Mouse (Mus musculus): Measurements from ENCODE around the gene Rnf217. TPM values are rescaled to one million over a fixed set of nuclear protein-coding genes. Genes with fewer than 3 reads are reported as not detected.

Rnf217 gene
- polyA plus RNA-seq, 1 experiment from 2014 or later = 4.2 TPM

DNA sequence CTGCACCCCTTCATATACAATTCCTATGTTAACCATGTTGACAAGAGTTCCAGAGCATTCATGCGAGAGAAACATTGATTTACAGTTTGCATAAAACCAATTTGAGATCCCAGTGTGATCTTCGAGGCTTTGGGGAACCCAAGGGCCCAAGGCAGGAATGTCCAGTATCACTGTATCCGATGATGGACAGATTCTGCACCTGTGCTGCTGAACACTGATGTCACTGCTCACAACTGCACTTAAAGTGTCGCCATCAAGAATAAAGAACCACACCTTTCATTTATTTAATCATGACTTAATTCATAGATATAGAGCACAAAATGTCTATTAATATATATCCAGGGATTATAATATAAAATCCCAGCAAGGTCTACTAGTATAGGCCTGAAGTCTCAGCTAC lies 28.3 kb downstream of the Rnf217 start:
- H3K9me3 ChIP-seq (ENCODE audit: control insufficient read depth, low read length) = no peaks in the 10 kb centered on the region
- no peak overlapping the region for H3K4me3 ChIP-seq (ENCODE audit: low read depth, low read length)
- H3K4me1 ChIP-seq (ENCODE audit: control insufficient read depth, insufficient read depth, low read length) = no peaks in the 10 kb centered on the region
- no peak for ATAC-seq (ENCODE audit: low read depth)
- no peak overlapping the region for H3K4me2 ChIP-seq (ENCODE audit: low read depth, low read length)
- no peaks in the 10 kb centered on the region for H3K27me3 ChIP-seq (ENCODE audit: control insufficient read depth, insufficient read depth, low read length)
- WGBS = 93% methylated on average over 4 of the region's 4 CpGs
- H3K36me3 ChIP-seq (ENCODE audit: control insufficient read depth, insufficient read depth, low read length) = no peaks in the 10 kb centered on the region
- no peak overlapping the region for H3K27ac ChIP-seq (ENCODE audit: low read depth, low read length)
- no peak overlapping the region for H3K9ac ChIP-seq (replicated peaks; ENCODE audit: low read depth, low read length)

DNA sequence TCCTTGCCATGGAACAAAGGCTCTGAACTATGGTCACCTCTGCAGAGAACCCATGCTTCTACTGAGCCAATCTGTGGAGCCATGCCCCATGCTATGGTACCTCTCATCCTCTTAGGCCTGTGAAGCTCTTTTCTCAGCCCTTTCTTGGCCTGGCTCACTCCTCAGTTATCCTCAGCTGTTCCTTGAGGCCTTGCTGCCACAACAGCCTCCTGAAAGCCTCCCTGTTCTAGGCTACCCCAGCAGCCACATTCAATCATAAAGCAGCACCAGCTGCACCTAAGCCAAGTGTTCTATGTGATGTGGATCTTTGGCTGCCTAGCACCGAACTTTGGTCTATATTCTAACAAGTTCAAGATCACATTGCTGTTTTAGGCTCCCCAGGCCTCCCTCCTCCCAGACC lies 28.9 kb downstream of the Rnf217 start:
- WGBS = 87% methylated on average over 1 of the region's 1 CpGs
- Histone ChIP-seq H3K9me3 (ENCODE audit: control insufficient read depth, low read length) (no peaks in the 10 kb centered on the region), H3K9ac (replicated peaks; ENCODE audit: low read depth, low read length) (no peak overlapping the region), H3K4me1 (ENCODE audit: control insufficient read depth, insufficient read depth, low read length) (no peaks in the 10 kb centered on the region), H3K27ac (ENCODE audit: low read depth, low read length) (no peak overlapping the region), H3K27me3 (ENCODE audit: control insufficient read depth, insufficient read depth, low read length) (no peaks in the 10 kb centered on the region), H3K36me3 (ENCODE audit: control insufficient read depth, insufficient read depth, low read length) (no peaks in the 10 kb centered on the region), H3K4me3 (ENCODE audit: low read depth, low read length) (no peak overlapping the region), H3K4me2 (ENCODE audit: low read depth, low read length) (no peak overlapping the region)
- no peak for ATAC-seq (ENCODE audit: low read depth)

DNA sequence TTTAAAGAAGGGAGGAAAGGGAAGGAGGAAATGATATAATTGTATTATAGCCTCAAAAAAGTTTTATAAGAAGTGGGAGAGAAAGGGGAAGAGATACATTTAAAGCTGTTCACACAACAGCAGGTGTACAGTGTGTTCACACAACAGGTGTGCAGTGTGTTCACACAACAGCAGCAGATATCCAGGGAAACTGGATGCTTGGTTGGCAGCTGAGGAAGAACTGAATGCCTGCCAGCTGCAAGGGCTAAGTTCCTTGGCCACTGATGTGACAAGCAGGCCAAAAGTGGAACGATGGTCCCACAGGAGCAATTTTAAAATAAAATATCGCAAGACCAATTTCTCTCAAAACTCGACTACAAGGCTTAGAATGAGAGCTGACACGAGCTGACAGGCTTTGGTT lies 35.7 kb downstream of the Rnf217 start:
- Histone ChIP-seq H3K9ac (replicated peaks; ENCODE audit: low read depth, low read length) (no peak overlapping the region), H3K27ac (ENCODE audit: low read depth, low read length) (no peak overlapping the region), H3K4me1 (ENCODE audit: control insufficient read depth, insufficient read depth, low read length) (no peaks in the 10 kb centered on the region), H3K9me3 (ENCODE audit: control insufficient read depth, low read length) (no peaks in the 10 kb centered on the region), H3K36me3 (ENCODE audit: control insufficient read depth, insufficient read depth, low read length) (no peaks in the 10 kb centered on the region), H3K27me3 (ENCODE audit: control insufficient read depth, insufficient read depth, low read length) (no peaks in the 10 kb centered on the region), H3K4me3 (ENCODE audit: low read depth, low read length) (no peak overlapping the region), H3K4me2 (ENCODE audit: low read depth, low read length) (no peak overlapping the region)
- no peak for ATAC-seq (ENCODE audit: low read depth)
- WGBS = 90% methylated on average over 4 of the region's 4 CpGs

DNA sequence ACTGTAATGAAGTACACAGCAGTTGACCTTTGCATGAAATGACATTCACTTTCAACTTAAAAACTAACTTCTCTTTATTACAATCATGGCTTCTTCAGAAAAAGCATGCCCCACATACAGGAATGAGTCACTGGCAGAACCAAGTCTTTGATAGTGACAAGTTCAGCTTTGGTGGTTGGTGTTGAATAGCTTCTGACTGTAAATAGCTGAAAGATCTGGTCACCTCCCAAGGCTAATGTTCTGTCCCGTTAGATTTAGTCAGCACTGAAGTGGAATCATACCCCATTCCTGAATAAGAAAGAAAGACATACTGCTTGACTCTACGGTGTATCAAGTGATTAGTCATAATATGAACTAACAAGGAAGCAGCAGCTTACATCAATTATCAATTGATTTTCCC lies 51.7 kb downstream of the Rnf217 start:
- Histone ChIP-seq H3K4me2 (ENCODE audit: low read depth, low read length) (no peak overlapping the region), H3K36me3 (ENCODE audit: control insufficient read depth, insufficient read depth, low read length) (no peaks in the 10 kb centered on the region), H3K9ac (replicated peaks; ENCODE audit: low read depth, low read length) (no peak overlapping the region), H3K27ac (ENCODE audit: low read depth, low read length) (no peak overlapping the region), H3K4me1 (ENCODE audit: control insufficient read depth, insufficient read depth, low read length) (no peaks in the 10 kb centered on the region), H3K9me3 (ENCODE audit: control insufficient read depth, low read length) (no peaks in the 10 kb centered on the region), H3K27me3 (ENCODE audit: control insufficient read depth, insufficient read depth, low read length) (no peaks in the 10 kb centered on the region), H3K4me3 (ENCODE audit: low read depth, low read length) (no peak overlapping the region)
- WGBS = 86% methylated on average over 2 of the region's 2 CpGs
- ATAC-seq (ENCODE audit: low read depth) = no peak

DNA sequence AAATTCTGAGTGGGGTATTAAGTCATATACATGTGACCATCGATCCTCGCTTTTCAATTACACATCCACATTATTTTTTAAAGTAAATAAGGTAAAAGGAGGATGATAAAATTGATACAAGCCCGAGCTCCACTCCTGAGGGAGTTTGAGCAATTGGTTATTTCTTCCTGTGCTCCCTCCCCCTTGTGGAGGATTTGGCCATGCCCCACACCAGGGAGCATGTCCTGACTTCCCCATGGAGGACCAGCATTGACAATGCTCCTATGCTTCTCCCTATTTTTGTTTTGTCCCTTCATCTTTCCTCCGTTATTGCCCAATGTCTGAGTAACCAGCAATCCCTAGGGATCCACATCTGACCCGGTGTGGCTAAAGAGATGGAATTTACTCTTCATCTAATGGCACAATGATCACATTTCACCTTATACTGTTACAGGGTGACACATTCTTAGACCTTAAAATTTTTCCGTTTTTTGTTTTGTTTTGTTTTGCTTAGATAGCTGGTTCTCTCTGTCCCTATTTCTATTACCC lies 53.5 kb downstream of the Rnf217 start:
- Histone ChIP-seq H3K4me1 (ENCODE audit: control insufficient read depth, insufficient read depth, low read length) (0 out of 2 replicates have a peak, but pooled peaks cover 2% of the 10 kb centered on the region), H3K9me3 (ENCODE audit: control insufficient read depth, low read length) (no peaks in the 10 kb centered on the region), H3K4me2 (ENCODE audit: low read depth, low read length) (no peak overlapping the region), H3K27ac (ENCODE audit: low read depth, low read length) (no peak overlapping the region), H3K27me3 (ENCODE audit: control insufficient read depth, insufficient read depth, low read length) (no peaks in the 10 kb centered on the region), H3K4me3 (ENCODE audit: low read depth, low read length) (no peak overlapping the region), H3K9ac (replicated peaks; ENCODE audit: low read depth, low read length) (no peak overlapping the region), H3K36me3 (ENCODE audit: control insufficient read depth, insufficient read depth, low read length) (no peaks in the 10 kb centered on the region)
- WGBS = 90% methylated on average over 6 of the region's 6 CpGs
- ATAC-seq (ENCODE audit: low read depth) = no peak

DNA sequence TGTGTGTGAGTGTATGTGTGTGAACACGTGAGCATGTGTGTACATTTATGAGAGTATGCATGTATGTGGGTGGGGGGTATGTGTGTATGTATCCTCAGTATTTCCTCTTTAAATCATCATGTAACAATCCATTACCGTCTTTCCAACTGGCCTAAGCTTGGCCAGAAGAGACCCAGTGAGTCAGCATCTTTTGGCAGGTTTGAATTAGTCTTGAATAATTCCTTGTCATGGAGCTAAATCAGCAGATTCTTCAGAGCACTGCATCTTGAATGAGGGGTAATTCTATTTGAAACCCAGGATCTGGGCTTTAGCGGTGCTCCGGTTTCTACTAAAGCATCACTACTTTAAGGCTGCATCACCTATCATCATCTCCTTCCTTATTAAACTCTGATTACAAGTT lies 55.7 kb downstream of the Rnf217 start:
- Histone ChIP-seq H3K4me2 (ENCODE audit: low read depth, low read length) (no peak overlapping the region), H3K4me3 (ENCODE audit: low read depth, low read length) (no peak overlapping the region), H3K27me3 (ENCODE audit: control insufficient read depth, insufficient read depth, low read length) (no peaks in the 10 kb centered on the region), H3K9me3 (ENCODE audit: control insufficient read depth, low read length) (no peaks in the 10 kb centered on the region), H3K36me3 (ENCODE audit: control insufficient read depth, insufficient read depth, low read length) (no peaks in the 10 kb centered on the region), H3K27ac (ENCODE audit: low read depth, low read length) (no peak overlapping the region), H3K9ac (replicated peaks; ENCODE audit: low read depth, low read length) (no peak overlapping the region), H3K4me1 (ENCODE audit: control insufficient read depth, insufficient read depth, low read length) (0 out of 2 replicates have a peak, but pooled peaks cover 2% of the 10 kb centered on the region)
- 83% methylated on average over 4 of the region's 4 CpGs for WGBS
- no peak for ATAC-seq (ENCODE audit: low read depth)

DNA sequence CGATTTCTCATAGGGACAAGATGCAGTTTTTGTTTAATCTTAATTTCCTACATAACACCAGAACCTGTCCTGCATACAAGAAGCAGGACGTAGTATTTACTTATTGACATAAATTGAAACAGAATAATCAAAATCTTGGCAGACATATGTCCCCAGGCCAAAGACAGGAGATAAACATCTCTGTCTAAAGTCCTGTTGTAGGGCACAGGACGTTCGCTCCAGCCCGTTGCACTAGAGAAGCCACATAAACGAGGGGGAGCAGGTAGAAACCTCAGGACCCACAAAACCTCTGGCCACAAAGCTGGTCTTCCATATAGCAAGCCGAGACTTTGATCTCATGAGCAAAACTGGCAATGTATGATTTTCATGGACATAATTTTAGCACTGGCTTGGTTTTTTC lies 57.1 kb downstream of the Rnf217 start:
- Histone ChIP-seq H3K4me3 (ENCODE audit: low read depth, low read length) (no peak overlapping the region), H3K27ac (ENCODE audit: low read depth, low read length) (peak overlapping the region; percentile 11; the same call in 1 of the 2 replicates)
- 79% methylated on average over 7 of the region's 7 CpGs for WGBS

DNA sequence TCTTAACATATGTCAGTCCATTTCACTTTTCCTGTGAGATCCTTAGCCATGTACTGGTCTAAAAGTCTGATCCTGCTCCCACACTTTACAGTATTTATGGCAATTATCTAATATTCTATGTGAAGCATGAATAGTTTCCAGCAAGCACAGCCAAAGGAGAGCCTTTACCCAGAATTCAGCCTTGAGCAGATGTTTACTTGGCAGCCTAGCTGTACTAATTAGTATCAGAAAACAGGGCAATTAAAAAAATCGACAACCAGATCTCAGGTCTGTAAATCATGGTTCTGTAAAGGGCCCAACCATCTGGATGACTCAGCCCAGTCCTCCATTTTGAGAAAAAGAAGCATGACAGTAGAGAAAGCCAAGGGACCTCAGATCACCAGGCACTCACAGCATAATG lies 57.6 kb downstream of the Rnf217 start:
- 0 out of 2 replicates have a peak, but pooled peaks cover 2% of the 10 kb centered on the region for H3K4me1 ChIP-seq (ENCODE audit: control insufficient read depth, insufficient read depth, low read length)
- H3K4me2 ChIP-seq (ENCODE audit: low read depth, low read length) = no peak overlapping the region
- H3K36me3 ChIP-seq (ENCODE audit: control insufficient read depth, insufficient read depth, low read length) = no peaks in the 10 kb centered on the region
- H3K27ac ChIP-seq (ENCODE audit: low read depth, low read length) = peak overlapping the region; percentile 11; the same call in 1 of the 2 replicates
- H3K9ac ChIP-seq (replicated peaks; ENCODE audit: low read depth, low read length) = no peak overlapping the region
- WGBS = 26% methylated on average over 1 of the region's 1 CpGs
- ATAC-seq (ENCODE audit: low read depth) = peak; percentile 68
- H3K4me3 ChIP-seq (ENCODE audit: low read depth, low read length) = no peak overlapping the region
- no peaks in the 10 kb centered on the region for H3K9me3 ChIP-seq (ENCODE audit: control insufficient read depth, low read length)
- no peaks in the 10 kb centered on the region for H3K27me3 ChIP-seq (ENCODE audit: control insufficient read depth, insufficient read depth, low read length)

More for the DNA sequence above, 57.1 kb downstream of the Rnf217 start:
- Histone ChIP-seq H3K9ac (replicated peaks; ENCODE audit: low read depth, low read length) (no peak overlapping the region), H3K27me3 (ENCODE audit: control insufficient read depth, insufficient read depth, low read length) (no peaks in the 10 kb centered on the region), H3K9me3 (ENCODE audit: control insufficient read depth, low read length) (no peaks in the 10 kb centered on the region), H3K36me3 (ENCODE audit: control insufficient read depth, insufficient read depth, low read length) (no peaks in the 10 kb centered on the region), H3K4me2 (ENCODE audit: low read depth, low read length) (no peak overlapping the region), H3K4me1 (ENCODE audit: control insufficient read depth, insufficient read depth, low read length) (0 out of 2 replicates have a peak, but pooled peaks cover 2% of the 10 kb centered on the region)
- no peak for ATAC-seq (ENCODE audit: low read depth)

DNA sequence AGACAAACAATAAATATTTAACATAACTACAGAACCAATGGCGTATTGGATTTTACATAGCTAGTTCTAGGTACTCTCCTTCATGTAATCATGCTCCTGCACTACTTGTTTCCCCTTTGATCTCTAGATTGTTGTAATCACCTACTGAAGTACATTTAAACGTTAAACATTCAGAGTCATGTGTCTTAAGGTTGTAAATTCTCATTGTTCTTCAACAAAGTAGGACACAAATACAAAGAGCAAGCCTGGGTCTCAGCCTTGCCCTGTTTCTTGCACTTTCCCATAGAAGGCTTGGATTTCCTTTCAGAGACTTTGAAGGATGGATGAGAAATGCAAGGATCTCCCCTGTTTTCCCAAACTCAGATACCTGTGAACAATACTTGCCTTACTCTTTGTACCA lies 61.8 kb downstream of the Rnf217 start:
- no peak overlapping the region for H3K27ac ChIP-seq (ENCODE audit: low read depth, low read length)
- 0 out of 2 replicates have a peak, but pooled peaks cover 2% of the 10 kb centered on the region for H3K4me1 ChIP-seq (ENCODE audit: control insufficient read depth, insufficient read depth, low read length)
- H3K36me3 ChIP-seq (ENCODE audit: control insufficient read depth, insufficient read depth, low read length) = no peaks in the 10 kb centered on the region
- H3K9me3 ChIP-seq (ENCODE audit: control insufficient read depth, low read length) = no peaks in the 10 kb centered on the region
- no peak overlapping the region for H3K4me3 ChIP-seq (ENCODE audit: low read depth, low read length)
- 50% methylated on average over 2 of the region's 2 CpGs for WGBS
- H3K9ac ChIP-seq (replicated peaks; ENCODE audit: low read depth, low read length) = no peak overlapping the region
- no peaks in the 10 kb centered on the region for H3K27me3 ChIP-seq (ENCODE audit: control insufficient read depth, insufficient read depth, low read length)
- no peak for ATAC-seq (ENCODE audit: low read depth)
- H3K4me2 ChIP-seq (ENCODE audit: low read depth, low read length) = no peak overlapping the region

Data from neural tube, embryonic 14.5 days (tissue).